Mouse (Mus musculus) intestine, postnatal 0 days (tissue): ENCODE data around the gene Clasp2. TPM values are rescaled to one million over a fixed set of nuclear protein-coding genes. Genes with fewer than 3 reads are reported as not detected.

Experiments used
- ATAC-seq: fragments of 200-750 bp; cut with Nextera tagmentation; 2 replicates; pipeline ENCODE4 v1.8.0; 2017; ENCODE audit warnings: mild to moderate bottlenecking, moderate TSS enrichment, moderate library complexity
- H3K27ac ChIP-seq: fragments of 300-500 bp; sonication (generic); 2 replicates; pipeline ENCODE4 v1.5.1; 2014; ENCODE audit warnings: mild to moderate bottlenecking, low read depth, low read length, moderate library complexity
- H3K27me3 ChIP-seq: fragments of 300-500 bp; sonication (generic); replicated peaks from 2 replicates; pipeline ENCODE4 v1.6.1; 2014; ENCODE audit warnings: low read length, mixed read lengths; ENCODE audit not compliant: control insufficient read depth, insufficient read depth
- H3K36me3 ChIP-seq: fragments of 300-500 bp; sonication (generic); 2 replicates; pipeline ENCODE4 v1.6.1; 2014; ENCODE audit warnings: mild to moderate bottlenecking, moderate library complexity; ENCODE audit not compliant: control insufficient read depth, insufficient read depth
- H3K4me1 ChIP-seq: fragments of 300-500 bp; sonication (generic); replicated peaks from 2 replicates; pipeline ENCODE4 v1.6.1; 2014; ENCODE audit warnings: antibody characterized with exemption, low read length, mixed read lengths; ENCODE audit not compliant: control insufficient read depth, insufficient read depth
- H3K4me2 ChIP-seq: fragments of 300-500 bp; sonication (generic); replicated peaks from 2 replicates; pipeline ENCODE4 v1.6.1; 2014; ENCODE audit warnings: low read depth, mild to moderate bottlenecking, moderate library complexity
- H3K4me3 ChIP-seq: fragments of 300-500 bp; sonication (generic); 2 replicates; pipeline ENCODE4 v1.5.1; 2014; ENCODE audit warnings: low read depth, low read length
- H3K9ac ChIP-seq: fragments of 300-500 bp; sonication (generic); 2 replicates; pipeline ENCODE4 v1.6.1; 2014; ENCODE audit warnings: mild to moderate bottlenecking, low read depth, low read length
- H3K9me3 ChIP-seq: fragments of 300-500 bp; sonication (generic); 2 replicates; pipeline ENCODE4 v1.6.1; 2016; ENCODE audit warnings: mixed run types; ENCODE audit not compliant: control insufficient read depth
- CTCF ChIP-seq: sonication (generic); IDR thresholded peaks from 2 replicates; pipeline ENCODE4 v1.5.1; 2016; ENCODE audit warnings: low read depth, mild to moderate bottlenecking, control low read depth, antibody characterized with exemption, moderate library complexity
- WGBS: fragments of 180-500 bp; shearing (Covaris S2); extraction: QIAGEN DNeasy Blood & Tissue Kit; methylation state at CpG from one replicate; pipeline ENCODE4 v1.1.7; 2014; 5-methylcytosine and 5-hydroxymethylcytosine counted together
- polyA plus RNA-seq: library from polyadenylated mRNA; unstranded; fragments of >200 nt; fragmentation: Nextera tagmentation; extraction: Ambion mirVana; gene quantifications from 2 replicates; pipeline ENCODE4 v1.2.1, GENCODE M21; 2015

The Clasp2 gene
- 7.2 and 9.0 TPM in 2 replicates for polyA plus RNA-seq

- Histone ChIP-seq H3K4me3 (peak within 1 kb of the TSS; percentile 98), H3K9me3 (no peaks in the 10 kb centered on the region), H3K27ac (peak within 1 kb of the TSS; percentile 89), H3K9ac (peak within 1 kb of the TSS; percentile 93), H3K4me1 (no peaks in the 10 kb centered on the region), H3K4me2 (peak within 1 kb of the TSS; percentile 89), H3K36me3 (no peaks in the 10 kb centered on the region), H3K27me3 (no peaks in the 10 kb centered on the region)
- TF ChIP-seq CTCF: no peak
- peak; percentile 91 for ATAC-seq
- under 1% methylated on average over 63 of the region's 63 CpGs for WGBS
These were observed at the start of gene Clasp2 for GRCm38 (mm10) chr9:113741108-113741636. TSS of gene Clasp2 (plus strand) at chr9:113741473.

GRCm38 (mm10) chr9:113701441-113702160 lies 39.7 kb upstream of the Clasp2 start:
- no peak for ATAC-seq
- Histone ChIP-seq H3K27me3 (no peaks in the 10 kb centered on the region), H3K27ac (no peak overlapping the region), H3K4me1 (no peaks in the 10 kb centered on the region; the same call in 1 of the 2 replicates), H3K9me3 (no peaks in the 10 kb centered on the region), H3K4me2 (no peak overlapping the region), H3K36me3 (0 out of 2 replicates have a peak, but pooled peaks cover 5% of the 10 kb centered on the region), H3K9ac (no peak overlapping the region), H3K4me3 (no peak overlapping the region)
- TF ChIP-seq CTCF: no peak
- WGBS: 66% methylated on average over 5 of the region's 5 CpGs

DNA sequence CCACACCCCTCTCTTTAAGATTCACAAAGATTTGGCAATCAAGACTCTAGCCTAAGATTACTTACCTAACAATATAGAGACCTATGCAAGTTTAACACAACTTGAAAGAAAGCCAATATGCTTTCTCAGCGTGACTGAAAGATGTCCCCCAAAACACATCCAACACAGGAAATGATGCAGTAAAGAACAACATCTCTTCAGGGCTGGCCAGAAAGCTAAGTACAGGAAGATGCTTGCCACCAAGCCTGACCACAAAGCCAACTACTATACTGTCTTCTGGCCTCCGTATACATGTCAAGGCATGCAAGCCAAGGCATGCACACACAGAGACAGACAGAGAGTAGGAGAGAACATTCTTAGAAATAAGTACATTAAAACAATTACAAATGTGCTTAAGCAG lies 35.2 kb upstream of the Clasp2 start:
- H3K4me3 ChIP-seq: peak overlapping the region; percentile 98
- H3K9me3 ChIP-seq: no peaks in the 10 kb centered on the region
- no peak overlapping the region; the same call in 1 of the 2 replicates for H3K27ac ChIP-seq
- 53% methylated on average over 2 of the region's 2 CpGs for WGBS
- no peaks in the 10 kb centered on the region; the same call in 1 of the 2 replicates for H3K4me1 ChIP-seq
- no peaks in the 10 kb centered on the region for H3K27me3 ChIP-seq
- ATAC-seq: no peak
- no peaks in the 10 kb centered on the region for H3K36me3 ChIP-seq
- TF ChIP-seq CTCF: no peak
- peak overlapping the region; percentile 77 for H3K4me2 ChIP-seq
- no peak overlapping the region for H3K9ac ChIP-seq

- peak overlapping the region; percentile 77 for H3K4me2 ChIP-seq
- no peaks in the 10 kb centered on the region for H3K36me3 ChIP-seq
- H3K9ac ChIP-seq: peak overlapping the region; percentile 99
- H3K27ac ChIP-seq: 0 out of 2 replicates have a peak overlapping the region, but pooled peaks have one; percentile 99
- no peaks in the 10 kb centered on the region for H3K4me1 ChIP-seq
- no peaks in the 10 kb centered on the region for H3K27me3 ChIP-seq
- ATAC-seq: no peak
- no peaks in the 10 kb centered on the region for H3K9me3 ChIP-seq
- H3K4me3 ChIP-seq: peak overlapping the region; percentile 98
- WGBS: 17% methylated on average over 9 of the region's 9 CpGs
- no peak for TF ChIP-seq CTCF
These were observed 34.4 kb upstream of the Clasp2 start for GRCm38 (mm10) chr9:113706841-113707240.

DNA sequence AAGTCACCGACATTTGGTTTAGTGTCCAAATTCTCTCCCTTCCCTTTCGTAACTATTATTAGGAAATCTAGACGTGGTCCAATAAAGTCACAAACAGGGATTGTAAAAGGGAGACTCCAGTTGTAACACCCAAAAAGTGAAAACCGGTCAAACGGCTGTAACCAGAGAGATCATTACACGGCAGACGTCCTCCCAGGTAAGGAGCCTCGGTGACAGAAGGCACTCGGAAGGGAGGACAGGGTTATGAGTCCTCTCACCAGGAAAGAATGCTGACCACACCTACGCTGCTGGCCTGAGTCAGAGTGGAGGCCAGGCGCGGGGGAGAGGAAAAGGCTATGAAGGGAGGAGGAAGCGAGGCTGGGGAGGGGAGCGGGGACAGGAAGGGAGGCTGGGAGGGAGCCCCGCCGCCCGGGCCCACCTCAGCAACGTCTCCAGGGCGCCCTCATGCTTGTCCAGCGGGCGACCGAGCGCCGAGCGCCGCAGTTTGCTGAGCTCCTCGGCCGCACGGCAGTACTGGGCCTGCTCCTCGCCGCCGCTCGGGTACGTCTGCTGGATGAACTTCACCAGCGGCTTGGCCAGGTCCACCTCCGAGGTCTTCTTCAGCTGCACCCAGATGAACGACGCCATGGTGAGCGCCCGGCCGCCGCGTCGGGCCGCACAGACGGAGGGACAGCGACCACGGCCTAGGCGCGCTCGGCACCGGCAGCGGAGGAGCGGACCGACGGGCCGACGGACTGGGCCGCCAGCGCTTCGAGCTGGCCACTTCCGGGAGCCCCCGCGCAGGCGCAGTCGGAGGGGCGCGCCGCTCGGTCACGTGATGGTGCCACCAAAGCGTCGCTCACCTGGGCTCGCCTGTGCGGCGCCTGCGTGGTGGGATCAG lies 33.6 kb upstream of the Clasp2 start, which contains the start of gene Pdcd6ip:
TSS of gene Pdcd6ip (minus strand) at position 779 of the 880 bp plus-strand sequence.
- TF ChIP-seq CTCF: no peak

More for the DNA sequence above, 33.6 kb upstream of the Clasp2 start, which contains the start of gene Pdcd6ip:
- ATAC-seq: peak; percentile 91
- under 1% methylated on average over 76 of the region's 77 CpGs for WGBS
- Histone ChIP-seq H3K27ac (peak within 1 kb of the TSS; percentile 99), H3K27me3 (no peaks in the 10 kb centered on the region), H3K4me2 (peak within 1 kb of the TSS; percentile 77), H3K9ac (peak within 1 kb of the TSS; percentile 99), H3K36me3 (no peaks in the 10 kb centered on the region), H3K4me1 (no peaks in the 10 kb centered on the region), H3K9me3 (no peaks in the 10 kb centered on the region), H3K4me3 (peak within 1 kb of the TSS; percentile 98)
